In genomic region chr16:50329684-50330083, GRCm38 (mm10) we compare ENCODE assay signal across 27 mouse cellular contexts.
"Had no signal": no experiment of that assay in that cellular context is flagged by ENCODE, and none has a peak within 500 bp of the region (broad histone marks: within the 10 kb centered on the region; RNA-seq: fewer than 3 reads in every experiment).

No protein-coding gene starts in this region.

- H3K27ac ChIP-seq: embryonic facial prominence, embryonic 10.5 days; embryonic facial prominence, embryonic 12.5 days; embryonic facial prominence, embryonic 13.5 days; embryonic facial prominence, embryonic 15.5 days; forebrain, embryonic 10.5 days; forebrain, embryonic 12.5 days; forebrain, embryonic 13.5 days; forebrain, embryonic 15.5 days; gastrocnemius, adult 2 months; heart, adult 2 months; heart, embryonic 10.5 days had no signal

- ATAC-seq: forebrain, embryonic 13.5 days; forebrain, embryonic 14.5 days; forebrain, embryonic 15.5 days; forebrain, embryonic 16.5 days; forebrain, postnatal 0 days had no signal

- H3K9me3 ChIP-seq: embryonic facial prominence, embryonic 10.5 days; embryonic facial prominence, embryonic 12.5 days; embryonic facial prominence, embryonic 13.5 days; embryonic facial prominence, embryonic 15.5 days; forebrain, embryonic 10.5 days; forebrain, embryonic 12.5 days; forebrain, embryonic 13.5 days; forebrain, embryonic 15.5 days; heart, embryonic 10.5 days had no signal

- H3K27me3 ChIP-seq: embryonic facial prominence, embryonic 12.5 days; embryonic facial prominence, embryonic 13.5 days; embryonic facial prominence, embryonic 15.5 days; forebrain, embryonic 12.5 days; forebrain, embryonic 13.5 days; forebrain, embryonic 15.5 days had no signal

- DNase-seq: cerebellum, adult 9-11 months; cerebellum, postnatal 10 days; cerebellum, postnatal 14 days; cerebellum, postnatal 25 days; cerebellum, postnatal 36 days; embryo, embryonic 11 days; forebrain, postnatal 0 days; gastrocnemius, adult 2 months; gastrocnemius, postnatal 10 days; gastrocnemius, postnatal 14 days; gastrocnemius, postnatal 25 days; gastrocnemius, postnatal 36 days; heart, adult 11 months; heart, adult 18-20 months; heart, adult 2 months had no signal

- H3K4me1 ChIP-seq: embryonic facial prominence, embryonic 10.5 days; embryonic facial prominence, embryonic 12.5 days; embryonic facial prominence, embryonic 13.5 days; embryonic facial prominence, embryonic 15.5 days; forebrain, embryonic 10.5 days; forebrain, embryonic 12.5 days; forebrain, embryonic 15.5 days; heart, embryonic 10.5 days had no signal

- H3K4me3 ChIP-seq: embryonic facial prominence, embryonic 10.5 days; embryonic facial prominence, embryonic 12.5 days; embryonic facial prominence, embryonic 13.5 days; embryonic facial prominence, embryonic 15.5 days; erythroblast, embryonic 14.5 days; forebrain, embryonic 10.5 days; forebrain, embryonic 12.5 days; forebrain, embryonic 13.5 days; forebrain, embryonic 15.5 days; gastrocnemius, adult 2 months; heart, adult 2 months; heart, embryonic 10.5 days had no signal

- H3K36me3 ChIP-seq: embryonic facial prominence, embryonic 10.5 days; embryonic facial prominence, embryonic 12.5 days; embryonic facial prominence, embryonic 13.5 days; embryonic facial prominence, embryonic 15.5 days; forebrain, embryonic 10.5 days; forebrain, embryonic 12.5 days; forebrain, embryonic 15.5 days; heart, embryonic 10.5 days had no signal

- H3K9ac ChIP-seq: embryonic facial prominence, embryonic 12.5 days; embryonic facial prominence, embryonic 13.5 days; embryonic facial prominence, embryonic 15.5 days; forebrain, embryonic 12.5 days; forebrain, embryonic 13.5 days; forebrain, embryonic 15.5 days; forebrain, postnatal 0 days had no signal

- H3K4me2 ChIP-seq: embryonic facial prominence, embryonic 12.5 days; embryonic facial prominence, embryonic 13.5 days; embryonic facial prominence, embryonic 15.5 days; forebrain, embryonic 12.5 days; forebrain, embryonic 13.5 days; forebrain, embryonic 15.5 days had no signal
